Mouse (Mus musculus) megakaryocyte, embryonic 14.5 days (primary cell): Measurements from ENCODE around the gene Gria3.

Experiments used
- FLI1 ChIP-seq: IDR thresholded peaks from 2 replicates; pipeline ENCODE4 v1.6.1; 2012; ENCODE audit warnings: low read length, inconsistent platforms, mixed read lengths
- GATA1 ChIP-seq: IDR thresholded peaks from 3 replicates; pipeline ENCODE4 v1.6.1; 2012; ENCODE audit warnings: mixed read lengths, low read length, inconsistent platforms, borderline replicate concordance

DNA sequence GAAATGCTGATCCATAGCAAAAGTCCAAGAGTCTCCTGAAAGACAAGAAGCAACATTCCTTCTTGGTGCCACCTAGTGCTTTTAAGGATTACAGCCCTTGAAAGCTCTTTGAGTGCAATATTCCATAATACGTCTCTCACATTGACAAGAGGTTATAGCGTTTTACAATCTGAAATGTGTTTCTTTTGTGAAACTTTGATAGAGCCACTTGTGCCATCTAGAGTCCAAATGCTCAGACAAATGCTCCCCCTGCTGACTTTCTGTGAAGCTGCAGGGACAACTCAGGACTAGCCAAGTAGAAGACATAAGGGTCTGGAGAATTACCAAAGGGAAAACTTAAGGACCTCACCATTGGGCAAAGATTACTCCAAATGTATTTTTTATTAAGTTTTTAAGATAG lies 214.3 kb downstream of the Gria3 start:
- no peak for TF ChIP-seq GATA1
- TF ChIP-seq FLI1 = no peak
